Mouse (Mus musculus) megakaryocyte progenitor cell, adult 5-6 weeks (primary cell): ENCODE results near the gene Sirpb1c. TPM values are rescaled to one million over a fixed set of nuclear protein-coding genes. Genes with fewer than 3 reads are reported as not detected.

Experiments
- ATAC-seq: replicated peaks from 2 replicates; pipeline ENCODE4 v1.8.0; 2016; ENCODE audit warnings: mild to moderate bottlenecking, moderate TSS enrichment, inconsistent platforms; ENCODE audit not compliant: poor library complexity
- total RNA-seq, 2 experiments: library from RNA; stranded (forward) in 1 of 2; stranded (reverse) in 1 of 2; fragments of 157-497, 149-512 nt in 1 of 2; fragments of 200-1000 nt in 1 of 2; gene quantifications; 2 replicates each; pipeline versions ENCODE4 v1.2.3 to v1.2.4; 2015 to 2017

Sirpb1c gene
- total RNA-seq (2015): 0.44 and 0.49 TPM in 2 replicates
- total RNA-seq (2017): 0.81 and 0.92 TPM in 2 replicates

DNA sequence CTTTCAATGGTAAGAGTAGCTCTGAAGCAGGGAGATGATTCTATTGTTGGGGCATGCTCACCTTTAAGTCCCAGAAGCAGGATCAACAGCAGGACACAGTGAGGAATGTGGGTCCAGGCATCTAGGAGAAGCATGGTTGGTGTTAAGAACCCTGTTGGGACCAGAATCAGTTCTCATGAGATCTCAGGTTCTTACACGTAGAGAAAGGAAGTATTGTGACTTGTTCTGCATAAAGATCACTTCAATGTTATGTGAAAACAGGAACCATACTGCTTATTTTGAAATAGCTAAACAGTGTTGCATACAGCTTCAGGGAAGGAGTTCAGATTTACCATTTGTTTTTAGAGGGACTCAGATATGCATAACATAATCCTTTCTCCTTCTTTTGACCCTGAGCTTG is at the start of gene Sirpb1c:
Gene Sirpb1c, minus strand, starts transcription at position 249 of the 400 bp plus-strand sequence.
- peak; percentile 90 for ATAC-seq

DNA sequence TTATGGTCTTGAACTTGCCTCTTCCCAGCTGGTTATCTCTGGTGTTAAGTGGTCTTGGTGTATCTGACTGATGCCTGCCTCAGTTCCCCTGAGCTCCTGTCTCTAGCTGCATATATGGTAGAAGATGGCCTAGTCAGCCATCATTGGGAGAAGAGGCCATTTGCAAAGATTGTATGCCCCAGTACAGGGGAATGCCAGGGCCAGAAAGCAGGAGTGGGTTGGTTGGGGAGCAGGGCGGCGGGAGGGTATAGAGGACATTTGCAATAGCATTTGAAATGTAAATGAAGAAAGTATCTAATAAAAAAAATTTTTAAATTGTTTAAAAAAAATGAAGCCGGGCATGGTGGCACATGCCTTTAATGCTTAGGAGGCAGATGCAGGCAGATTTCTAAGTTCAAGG is 38.1 kb upstream of the Sirpb1c start:
- no peak for ATAC-seq

DNA sequence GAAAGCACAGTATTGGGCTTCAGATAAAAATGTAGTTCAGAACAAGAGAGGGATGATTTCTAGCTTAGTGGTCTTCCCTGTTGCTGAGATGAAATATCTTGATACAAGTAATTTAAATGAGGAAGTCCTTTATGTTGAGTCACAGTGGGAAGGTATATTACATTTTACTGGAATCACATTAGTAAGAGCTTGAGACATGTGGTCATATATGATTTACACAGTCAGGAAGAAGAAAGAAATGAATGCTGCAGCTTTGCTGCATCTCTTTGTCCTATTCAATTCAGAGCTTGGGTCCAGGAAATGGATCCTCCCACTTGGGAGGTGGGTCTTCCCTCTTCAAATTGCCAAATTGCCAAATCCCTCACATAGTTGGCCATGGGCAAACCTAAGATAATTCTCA is 7.4 kb upstream of the Sirpb1c start:
- ATAC-seq: peak; percentile 71

DNA sequence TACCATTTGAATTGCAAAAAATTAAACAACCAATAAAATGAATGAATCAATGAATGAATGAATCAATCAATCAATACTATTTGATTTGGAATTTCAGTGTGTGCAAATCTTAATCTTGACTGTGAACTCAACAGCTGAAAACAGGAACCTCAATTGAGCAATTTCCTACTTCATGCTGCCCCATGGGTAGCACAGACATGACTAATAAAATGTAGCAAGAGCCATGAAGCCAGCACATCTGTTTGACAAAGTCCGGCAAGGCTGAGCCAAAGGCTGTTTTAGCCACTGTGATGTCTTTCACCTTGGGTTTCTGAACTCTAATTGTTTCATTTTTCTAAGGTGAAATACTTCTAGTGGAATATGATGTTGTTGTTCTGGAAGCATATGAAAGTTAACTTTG is 1.6 kb upstream of the Sirpb1c start:
- ATAC-seq: peak; percentile 85

DNA sequence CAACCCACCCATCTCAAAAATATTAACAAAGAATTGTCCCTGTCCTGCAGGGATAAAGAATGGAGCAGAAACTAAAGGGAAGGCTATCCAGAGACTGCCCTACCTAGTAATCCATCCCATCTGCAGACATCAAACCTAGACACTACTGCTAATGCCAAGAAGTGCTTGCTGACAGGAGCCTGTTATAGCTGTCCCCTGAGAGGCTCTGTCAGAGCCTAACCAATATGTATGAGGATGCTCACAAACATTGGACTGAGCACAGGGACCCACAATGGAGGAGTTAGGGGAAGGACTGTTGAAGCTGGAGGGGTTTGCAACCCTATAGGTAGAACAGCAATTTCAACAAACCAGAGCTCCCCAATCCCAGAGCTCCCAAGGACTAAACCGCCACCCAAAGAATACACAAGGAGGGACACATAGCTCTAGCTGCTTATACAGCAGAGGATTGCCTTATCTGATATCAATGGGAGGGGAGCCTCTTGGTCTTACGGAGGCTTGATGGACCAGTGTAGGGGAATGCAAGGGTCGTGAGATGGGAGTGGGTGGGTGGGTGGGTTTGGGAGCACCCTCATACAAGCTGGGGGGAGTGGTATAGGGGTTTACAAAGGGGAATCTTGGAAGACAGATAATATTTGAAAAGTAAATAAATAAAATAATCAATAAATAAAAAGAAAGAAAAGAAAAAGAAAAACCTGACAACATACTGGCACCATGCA is 838 bp downstream of the Sirpb1c start:
- ATAC-seq: no peak

DNA sequence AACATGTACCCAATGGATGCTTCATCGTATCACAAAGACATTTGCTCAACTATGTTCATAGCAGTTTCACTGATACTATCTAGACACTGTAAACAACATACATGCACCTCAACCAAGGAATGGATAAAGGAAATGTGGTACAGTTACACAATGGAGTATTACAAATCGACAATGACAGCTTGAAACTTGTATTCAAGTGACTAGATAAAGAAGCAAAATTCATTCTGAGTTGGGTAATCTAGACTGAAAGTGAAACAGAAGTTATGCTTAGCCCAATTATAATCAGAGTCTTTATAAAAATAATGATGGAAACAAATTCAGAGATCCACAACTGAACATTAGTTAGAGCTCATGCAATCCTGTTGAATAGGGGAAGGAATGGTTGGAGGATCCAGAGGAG is 74.7 kb downstream of the Sirpb1c start:
- peak; percentile 37; the same call in 1 of the 2 replicates for ATAC-seq

Other genes starting within 250 kb of the Sirpb1c start
- 0.71 TPM in 1 of 2 replicates, not detected in the other for gene Gm5150, start 157.9 kb upstream of the Sirpb1c start, total RNA-seq (2015)
- 0.33 and 0.88 TPM in 2 replicates for gene Gm5150, start 157.9 kb upstream of the Sirpb1c start, total RNA-seq (2017)